Comparison of ENCODE assay signal across 22 mouse cellular contexts in genomic region chr4:83902081-83902645, GRCm38 (mm10).
DNase-seq lines count a peak whose midpoint lies in the region; ATAC-seq and TF ChIP-seq lines count a peak whose summit lies in the region.
"Had no signal": no experiment of that assay in that cellular context is flagged by ENCODE, and none has a peak within 500 bp of the region (broad histone marks: within the 10 kb centered on the region; RNA-seq: fewer than 3 reads in every experiment).

No protein-coding gene starts in this region.

- H3K36me3 ChIP-seq in heart, embryonic 13.5 days = no peaks in the 10 kb centered on the region
- H3K36me3 ChIP-seq in heart, postnatal 0 days (replicated peaks; ENCODE audit: control insufficient read depth, insufficient read depth, low read length) = no peaks in the 10 kb centered on the region
- H3K36me3 ChIP-seq: limb, embryonic 12.5 days; liver, embryonic 15.5 days; midbrain, embryonic 12.5 days; stomach, embryonic 15.5 days had no signal

- no peak overlapping the region for H3K9ac ChIP-seq in heart, embryonic 13.5 days
- no peak overlapping the region for H3K9ac ChIP-seq in heart, postnatal 0 days (replicated peaks; ENCODE audit: low read depth, low read length)
- H3K9ac ChIP-seq: limb, embryonic 12.5 days; liver, embryonic 15.5 days; midbrain, embryonic 12.5 days; stomach, embryonic 15.5 days had no signal

- H3K4me3 ChIP-seq in heart, embryonic 13.5 days = peak overlapping the region; percentile 15; the same call in 1 of the 2 replicates
- peak overlapping the region; percentile 6; the same call in 1 of the 2 replicates for H3K4me3 ChIP-seq in heart, postnatal 0 days (ENCODE audit: low read depth, low read length)
- H3K4me3 ChIP-seq: erythroblast, embryonic 14.5 days; limb, embryonic 12.5 days; liver, embryonic 15.5 days; megakaryocyte, embryonic 14.5 days; midbrain, embryonic 12.5 days; stomach, embryonic 15.5 days had no signal

- no peaks in the 10 kb centered on the region for H3K9me3 ChIP-seq in heart, embryonic 13.5 days
- H3K9me3 ChIP-seq in heart, postnatal 0 days (replicated peaks; ENCODE audit: control insufficient read depth, low read length) = no peaks in the 10 kb centered on the region
- H3K9me3 ChIP-seq: limb, embryonic 12.5 days; liver, embryonic 15.5 days; megakaryocyte, embryonic 14.5 days; midbrain, embryonic 12.5 days; stomach, embryonic 15.5 days had no signal

- peaks cover 13% of the 10 kb centered on the region for H3K4me1 ChIP-seq in heart, embryonic 13.5 days
- peaks cover 9% of the 10 kb centered on the region; the same call in 1 of the 2 replicates for H3K4me1 ChIP-seq in heart, postnatal 0 days (ENCODE audit: control insufficient read depth, insufficient read depth)
- H3K4me1 ChIP-seq: limb, embryonic 12.5 days; liver, embryonic 15.5 days; megakaryocyte, embryonic 14.5 days; midbrain, embryonic 12.5 days; stomach, embryonic 15.5 days had no signal

- peak; percentile 4 for DNase-seq in heart, adult 8-10 months (ENCODE audit: low spot score)
- no peak for DNase-seq in heart, postnatal 36 days
- DNase-seq in kidney, postnatal 14 days = peak; percentile 27
- DNase-seq in kidney, adult 11 months = no peak
- no peak for DNase-seq in heart, postnatal 0 days (ENCODE audit: low spot score)
- DNase-seq in right cerebral cortex, postnatal 4 days = no peak
- DNase-seq: adrenal gland, postnatal 36 days; cerebellum, adult 18-20 months; cerebellum, postnatal 10 days; gastrocnemius, postnatal 10 days; lung, postnatal 36 days had no signal

- no peaks in the 10 kb centered on the region for H3K27me3 ChIP-seq in heart, embryonic 13.5 days (replicated peaks)
- H3K27me3 ChIP-seq in heart, postnatal 0 days (ENCODE audit: control insufficient read depth, insufficient read depth, low read length) = no peaks in the 10 kb centered on the region
- H3K27me3 ChIP-seq: liver, embryonic 15.5 days; midbrain, embryonic 12.5 days; stomach, embryonic 15.5 days had no signal

- H3K4me2 ChIP-seq in heart, embryonic 13.5 days = peak overlapping the region; percentile 53
- H3K4me2 ChIP-seq in heart, postnatal 0 days (ENCODE audit: low read depth, low read length) = peak overlapping the region; percentile 34
- H3K4me2 ChIP-seq: limb, embryonic 12.5 days; liver, embryonic 15.5 days; midbrain, embryonic 12.5 days; stomach, embryonic 15.5 days had no signal

- TF ChIP-seq EP300 in heart, postnatal 0 days (IDR thresholded peaks at IDR 0.05; ENCODE audit: low read depth) = no peak

- WGBS in heart, embryonic 13.5 days = 48% methylated on average over 9 of the region's 9 CpGs
- 46% methylated on average over 9 of the region's 9 CpGs for WGBS in heart, postnatal 0 days

- TF ChIP-seq CTCF in heart, postnatal 0 days (IDR thresholded peaks at IDR 0.05; ENCODE audit: low read depth) = no peak; the same call in 1 of the 2 replicates

- intact Hi-C loops in heart, postnatal 36 days (cut with DNase I) = no loop called here

- no peak for ATAC-seq in heart, embryonic 13.5 days (ENCODE audit: extremely low read depth, insufficient number of reproducible peaks, low FRiP score, low TSS enrichment)
- no peak for ATAC-seq in heart, postnatal 0 days (ENCODE audit: insufficient read depth, low read depth)
- no peak for ATAC-seq in megakaryocyte progenitor cell, adult 5-6 weeks (replicated peaks; ENCODE audit: poor library complexity)
- ATAC-seq: CD4-positive, CD25-positive, alpha-beta regulatory T cell, adult 4 months; forebrain, embryonic 16.5 days; hindbrain, embryonic 16.5 days had no signal

- H3K27ac ChIP-seq in heart, embryonic 13.5 days (replicated peaks) = peak overlapping the region; percentile 48
- no peak overlapping the region for H3K27ac ChIP-seq in heart, postnatal 0 days (ENCODE audit: low read depth)
- H3K27ac ChIP-seq: limb, embryonic 12.5 days; liver, embryonic 15.5 days; midbrain, embryonic 12.5 days; stomach, embryonic 15.5 days had no signal

Comparison
In these comparisons a context has a peak if more than half of its experiments do, and no peak if none do; other contexts are left out.
1. DNase-seq: peak in heart, adult 8-10 months (single experiment) and kidney, postnatal 14 days (single experiment); none in heart, postnatal 36 days (0 of 2), kidney, adult 11 months (single experiment), heart, postnatal 0 days (single experiment) and right cerebral cortex, postnatal 4 days (single experiment).